Mouse (Mus musculus): ENCODE measurements around the gene Fsd1.

GRCm38 (mm10) chr17:56015293-56015692 is 29.0 kb downstream of the Fsd1 start:
- TF ChIP-seq POLR2A (IDR thresholded peaks at IDR 0.05; ENCODE audit: borderline replicate concordance, extremely low read depth, insufficient read depth, insufficient read length, poor library complexity, severe bottlenecking) (no peak), CTCF (IDR thresholded peaks at IDR 0.05; ENCODE audit: borderline replicate concordance, extremely low read depth, insufficient read depth, insufficient read length) (no peak)

All from brain, embryonic 14.5 days (tissue).